Mouse (Mus musculus) hindbrain, postnatal 0 days (tissue): ENCODE data around the gene Cacnb2. TPM values are rescaled to one million over a fixed set of nuclear protein-coding genes. Genes with fewer than 3 reads are reported as not detected.

Experiments used
- ATAC-seq: fragments of 200-750 bp; cut with Nextera tagmentation; 2 replicates; pipeline ENCODE4 v1.8.0; 2017; ENCODE audit warnings: mild to moderate bottlenecking, moderate TSS enrichment, moderate library complexity
- DNase-seq: peaks from one replicate; pipeline ENCODE4 v3.0.0-alpha.2; 2015; ENCODE audit warnings: low spot score
- H3K27ac ChIP-seq: fragments of 300-500 bp; sonication (generic); 2 replicates; pipeline ENCODE4 v1.5.1; 2014; ENCODE audit warnings: mild to moderate bottlenecking
- H3K27me3 ChIP-seq: fragments of 300-500 bp; sonication (generic); 2 replicates; pipeline ENCODE4 v1.6.1; 2014; ENCODE audit warnings: low read length, mixed read lengths; ENCODE audit not compliant: insufficient read depth
- H3K36me3 ChIP-seq: fragments of 300-500 bp; sonication (generic); 2 replicates; pipeline ENCODE4 v1.6.1; 2014; ENCODE audit warnings: low read length, mixed read lengths; ENCODE audit not compliant: insufficient read depth
- H3K4me1 ChIP-seq: fragments of 300-500 bp; sonication (generic); 2 replicates; pipeline ENCODE4 v1.6.1; 2014; ENCODE audit warnings: antibody characterized with exemption, low read length, mixed read lengths; ENCODE audit not compliant: insufficient read depth
- H3K4me2 ChIP-seq: fragments of 300-500 bp; sonication (generic); 2 replicates; pipeline ENCODE4 v1.6.1; 2014; ENCODE audit warnings: low read depth, mild to moderate bottlenecking, low read length, moderate library complexity, mixed read lengths
- H3K4me3 ChIP-seq: fragments of 300-500 bp; sonication (generic); 2 replicates; pipeline ENCODE4 v1.5.1; 2014; ENCODE audit warnings: low read length
- H3K9ac ChIP-seq: fragments of 300-500 bp; sonication (generic); replicated peaks from 2 replicates; pipeline ENCODE4 v1.6.1; 2014; ENCODE audit warnings: mild to moderate bottlenecking, low read length, moderate library complexity, mixed read lengths
- H3K9me3 ChIP-seq: fragments of 300-500 bp; sonication (generic); 2 replicates; pipeline ENCODE4 v1.6.1; 2016; ENCODE audit warnings: low read length, mixed read lengths
- CTCF ChIP-seq: IDR thresholded peaks from 2 replicates; pipeline ENCODE4 v1.5.1; 2016; ENCODE audit warnings: antibody characterized with exemption, control low read depth, low read depth
- whole genome bisulfite sequencing: fragments of 180-500 bp; shearing (Covaris S2); extraction: QIAGEN DNeasy Blood & Tissue Kit; methylation state at CpG from one replicate; pipeline ENCODE4 v1.1.7; 2014; 5-methylcytosine and 5-hydroxymethylcytosine counted together
- polyA plus RNA-seq: library from polyadenylated mRNA; unstranded; fragments of >200 nt; fragmentation: Nextera tagmentation; extraction: Ambion mirVana; gene quantifications from 2 replicates; pipeline ENCODE4 v1.2.1, GENCODE M21; 2015
- total RNA-seq: library from RNA; depleted of rRNA; stranded (reverse); fragments of >200 nt; gene quantifications from 2 replicates; pipeline ENCODE4 v1.2.3, GENCODE M21; 2014

Cacnb2 gene
- total and polyA plus RNA-seq, 2 experiments from 2014 or later = 8.1 to 21.7 TPM

DNA sequence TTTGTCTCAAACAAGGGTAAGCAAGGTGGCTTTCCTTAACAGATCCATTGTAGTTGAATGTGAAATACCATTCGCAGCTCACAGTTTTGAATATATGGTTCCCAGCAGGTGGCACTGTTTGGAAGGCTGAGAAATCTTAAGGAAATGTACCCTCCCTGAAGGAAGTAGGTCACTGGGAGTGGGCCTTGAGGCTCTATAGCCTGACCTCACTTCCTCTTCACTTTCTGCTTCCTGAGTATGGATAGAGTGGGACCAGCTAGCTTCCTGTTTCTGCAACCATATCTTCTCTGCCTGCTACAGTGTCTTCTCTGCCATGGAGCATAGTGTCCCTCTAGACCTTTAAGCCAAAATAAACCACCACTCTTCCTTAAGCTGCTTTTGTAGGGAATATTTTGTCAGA, 248.5 kb downstream of the Cacnb2 start:
- Histone ChIP-seq H3K9ac (no peak overlapping the region), H3K4me2 (no peak overlapping the region), H3K36me3 (no peaks in the 10 kb centered on the region), H3K4me3 (no peak overlapping the region), H3K9me3 (no peaks in the 10 kb centered on the region), H3K27ac (no peak overlapping the region), H3K4me1 (no peaks in the 10 kb centered on the region), H3K27me3 (no peaks in the 10 kb centered on the region)
- WGBS = 81% methylated on average over 1 of the region's 1 CpGs
- TF ChIP-seq CTCF = peak; percentile 30
- no peak for ATAC-seq
- DNase-seq = no peak

DNA sequence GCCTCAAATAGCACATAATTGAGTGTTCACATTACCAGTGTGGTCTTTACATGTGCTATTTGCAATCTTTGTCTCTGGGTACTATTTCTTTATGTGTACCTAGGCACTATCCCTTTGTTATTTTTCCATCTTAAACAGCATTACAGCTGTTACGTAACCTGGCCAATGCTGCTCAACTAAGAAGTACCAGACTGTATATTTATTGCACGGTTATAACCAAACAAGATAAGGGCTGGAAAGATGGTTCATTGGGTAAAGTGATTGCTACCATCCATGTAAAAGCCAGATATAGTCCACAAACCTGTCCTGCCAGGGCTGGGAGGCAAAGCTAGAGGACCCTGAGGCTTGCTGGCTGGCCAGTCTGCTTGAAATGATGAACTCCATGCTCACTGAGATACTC, 251.2 kb downstream of the Cacnb2 start:
- Histone ChIP-seq H3K27me3 (no peaks in the 10 kb centered on the region), H3K9ac (no peak overlapping the region), H3K27ac (no peak overlapping the region), H3K36me3 (no peaks in the 10 kb centered on the region), H3K9me3 (no peaks in the 10 kb centered on the region), H3K4me1 (no peaks in the 10 kb centered on the region), H3K4me2 (no peak overlapping the region), H3K4me3 (no peak overlapping the region)
- 93% methylated on average over 2 of the region's 2 CpGs for WGBS
- no peak for ATAC-seq
- no peak for DNase-seq
- TF ChIP-seq CTCF = no peak

DNA sequence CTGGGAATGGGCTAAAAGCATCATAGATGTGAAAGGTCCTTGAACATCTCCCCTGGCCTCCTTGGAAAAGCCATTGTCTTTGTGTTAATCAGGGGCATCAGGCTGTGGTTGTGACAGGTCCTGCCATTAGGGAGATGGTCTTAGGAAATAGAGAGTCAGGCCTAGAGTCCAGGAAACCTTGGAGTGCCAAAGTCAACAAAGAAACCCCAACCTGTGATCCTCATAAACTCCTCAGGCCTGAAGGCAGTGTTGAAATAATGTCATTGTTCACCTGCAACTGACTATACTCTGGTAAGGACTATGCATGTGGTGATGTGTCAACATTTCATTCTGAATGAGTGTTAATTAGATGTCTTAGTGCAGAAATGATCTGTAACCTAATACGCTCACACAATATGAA, 255.4 kb downstream of the Cacnb2 start:
- ATAC-seq (no peak), DNase-seq (no peak)
- no peaks in the 10 kb centered on the region for H3K36me3 ChIP-seq
- H3K9ac ChIP-seq = no peak overlapping the region
- no peak overlapping the region for H3K4me3 ChIP-seq
- 91% methylated on average over 1 of the region's 1 CpGs for WGBS
- no peak for TF ChIP-seq CTCF
- no peak overlapping the region for H3K27ac ChIP-seq
- no peaks in the 10 kb centered on the region for H3K4me1 ChIP-seq
- H3K27me3 ChIP-seq = no peaks in the 10 kb centered on the region
- H3K9me3 ChIP-seq = no peaks in the 10 kb centered on the region
- no peak overlapping the region for H3K4me2 ChIP-seq

DNA sequence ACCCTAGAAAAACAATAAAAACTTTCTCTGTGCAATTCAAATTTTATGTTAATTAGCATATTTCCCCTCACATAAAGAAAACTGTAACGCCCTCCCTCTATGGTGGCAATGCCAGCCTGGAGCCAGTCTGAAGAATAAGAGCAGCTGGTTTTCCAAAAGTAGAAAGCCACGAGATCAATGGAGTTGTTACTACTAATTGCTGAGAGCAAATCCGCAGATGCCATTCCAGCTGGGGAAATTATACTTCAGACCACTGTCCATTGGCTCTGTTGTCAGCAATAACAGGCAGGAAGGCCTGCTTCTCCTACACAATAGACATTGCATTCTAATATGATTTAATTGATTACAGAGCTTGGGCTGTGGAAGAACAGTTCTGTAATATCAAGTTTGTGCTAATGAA, 257.5 kb downstream of the Cacnb2 start:
- Histone ChIP-seq H3K4me2 (no peak overlapping the region), H3K4me1 (no peaks in the 10 kb centered on the region), H3K27ac (no peak overlapping the region), H3K4me3 (no peak overlapping the region), H3K9ac (no peak overlapping the region), H3K36me3 (no peaks in the 10 kb centered on the region), H3K27me3 (no peaks in the 10 kb centered on the region), H3K9me3 (no peaks in the 10 kb centered on the region)
- TF ChIP-seq CTCF = no peak
- ATAC-seq (no peak), DNase-seq (no peak)
- WGBS = 57% methylated on average over 3 of the region's 3 CpGs

DNA sequence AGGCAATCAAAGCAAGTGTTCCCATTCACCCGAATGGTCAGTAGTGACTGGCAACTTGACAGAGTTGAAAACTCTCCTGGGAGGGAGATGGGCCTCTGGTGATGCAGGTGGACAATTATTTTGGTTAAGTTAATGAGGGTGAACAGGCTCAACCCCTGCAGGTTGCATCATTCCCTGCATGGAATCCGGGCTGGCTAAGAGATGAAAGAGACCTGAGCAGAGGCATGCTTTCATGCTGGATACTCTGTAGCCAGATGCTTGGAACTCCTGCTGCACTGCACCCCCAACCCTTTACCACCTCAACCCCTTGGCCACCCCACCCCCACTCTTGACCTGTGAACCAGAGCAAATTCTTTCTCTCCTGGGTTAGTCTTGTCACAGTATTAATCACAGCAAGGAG, 258.7 kb downstream of the Cacnb2 start:
- H3K9ac ChIP-seq = no peak overlapping the region
- 47% methylated on average over 2 of the region's 2 CpGs for WGBS
- H3K27ac ChIP-seq = no peak overlapping the region
- no peaks in the 10 kb centered on the region for H3K9me3 ChIP-seq
- no peak overlapping the region for H3K4me3 ChIP-seq
- ATAC-seq (no peak), DNase-seq (no peak)
- no peaks in the 10 kb centered on the region for H3K4me1 ChIP-seq
- no peak for TF ChIP-seq CTCF
- H3K36me3 ChIP-seq = no peaks in the 10 kb centered on the region
- H3K27me3 ChIP-seq = no peaks in the 10 kb centered on the region
- H3K4me2 ChIP-seq = no peak overlapping the region

DNA sequence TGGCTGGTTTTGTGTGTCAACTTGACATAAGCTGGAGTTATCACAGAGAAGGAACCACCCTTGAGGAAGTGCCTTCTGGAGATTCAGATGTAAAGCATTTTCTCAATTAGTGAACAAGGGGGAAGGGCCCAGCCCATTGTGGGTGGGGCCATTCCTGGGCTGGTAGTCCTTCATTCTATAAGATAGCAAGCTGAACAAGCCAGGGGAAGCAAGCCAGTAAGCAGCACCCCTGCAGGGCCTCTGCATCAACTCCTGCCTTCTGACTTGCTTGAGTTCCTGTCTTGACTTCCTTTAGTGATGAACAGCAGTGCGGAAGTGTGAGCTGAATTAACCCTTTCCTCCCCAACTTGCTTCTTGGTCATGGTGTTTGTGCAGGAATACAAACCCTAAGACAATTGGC, 260.1 kb downstream of the Cacnb2 start:
- WGBS = 41% methylated on average over 1 of the region's 1 CpGs
- TF ChIP-seq CTCF = no peak

DNA sequence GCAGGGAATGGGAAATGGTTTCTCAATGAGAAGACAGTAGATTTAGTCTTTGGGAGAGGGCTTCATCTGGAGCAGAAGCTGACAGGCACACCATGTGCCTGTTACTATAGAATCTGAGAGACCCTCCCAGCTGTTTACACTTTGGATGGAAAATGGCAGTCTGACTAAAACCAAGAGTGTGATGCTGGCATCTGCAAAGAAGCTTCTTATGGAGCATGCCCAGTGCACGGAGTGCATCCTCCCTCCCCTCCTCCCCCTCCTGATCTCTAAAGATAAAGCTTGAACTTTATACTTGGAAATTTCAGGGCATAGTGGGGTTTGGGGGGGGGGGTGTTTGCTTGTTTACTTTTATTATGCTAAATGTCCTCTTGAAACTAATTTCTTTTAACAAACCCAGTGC, 270.2 kb downstream of the Cacnb2 start:
- Histone ChIP-seq H3K27me3 (no peaks in the 10 kb centered on the region), H3K9me3 (no peaks in the 10 kb centered on the region), H3K4me1 (peaks cover 9% of the 10 kb centered on the region; the same call in 1 of the 2 replicates), H3K4me3 (peak overlapping the region; percentile 42), H3K36me3 (no peaks in the 10 kb centered on the region), H3K27ac (peak overlapping the region; percentile 77; the same call in 1 of the 2 replicates), H3K9ac (0 out of 2 replicates have a peak overlapping the region, but pooled peaks have one; percentile 56), H3K4me2 (peak overlapping the region; percentile 63)
- TF ChIP-seq CTCF = no peak
- 60% methylated on average over 1 of the region's 1 CpGs for WGBS
- ATAC-seq (peak; percentile 60; the same call in 1 of the 2 replicates), DNase-seq (peak; percentile 60)

More for the DNA sequence above, 260.1 kb downstream of the Cacnb2 start:
- no peak overlapping the region for H3K4me2 ChIP-seq
- no peak overlapping the region for H3K4me3 ChIP-seq
- no peak overlapping the region for H3K9ac ChIP-seq
- DNase-seq (no peak), ATAC-seq (no peak)
- H3K9me3 ChIP-seq = no peaks in the 10 kb centered on the region
- H3K27ac ChIP-seq = no peak overlapping the region
- no peaks in the 10 kb centered on the region for H3K36me3 ChIP-seq
- no peaks in the 10 kb centered on the region for H3K27me3 ChIP-seq
- no peaks in the 10 kb centered on the region for H3K4me1 ChIP-seq
